Mouse (Mus musculus): ENCODE results near the gene Ppp3r1.
"Not testable (repeated sequence)": the region's sequence is repeated elsewhere in the genome, so short reads cannot be mapped to it uniquely, and the experiment has no call there.

The Ppp3r1 gene

DNA sequence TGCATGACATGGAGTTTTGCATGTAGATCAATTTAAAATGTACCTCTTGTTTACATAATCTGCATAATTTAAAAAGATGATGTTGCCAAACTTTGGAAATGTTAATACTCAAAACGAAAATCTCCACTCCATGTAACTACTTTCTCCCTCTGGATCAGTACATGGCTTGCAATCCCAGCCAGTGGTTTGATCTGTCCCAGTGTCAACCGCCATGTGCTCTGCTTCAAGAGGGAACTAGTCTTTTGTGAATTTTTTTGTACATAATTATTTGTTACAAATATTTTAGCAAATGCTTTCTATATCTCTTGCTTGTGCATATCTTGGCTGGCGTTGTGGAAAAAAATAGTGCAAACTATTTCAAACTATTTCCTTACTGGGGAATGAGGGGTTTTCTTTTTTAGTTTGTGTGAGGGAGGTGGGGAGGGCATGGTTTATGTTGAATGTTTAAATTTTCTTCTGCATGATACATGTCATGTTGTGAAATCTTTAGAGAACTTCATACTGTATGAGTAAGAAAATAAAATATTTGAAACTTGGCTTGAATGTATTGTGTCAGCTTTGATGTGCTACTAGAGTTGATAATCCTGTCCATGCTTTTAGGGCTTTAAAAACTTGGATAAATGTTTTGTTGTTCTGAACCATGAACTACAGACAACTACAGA, 40.9 kb downstream of the Ppp3r1 start:
- DNase-seq (ENCODE audit: low read depth, low spot score), result no peak

DNA sequence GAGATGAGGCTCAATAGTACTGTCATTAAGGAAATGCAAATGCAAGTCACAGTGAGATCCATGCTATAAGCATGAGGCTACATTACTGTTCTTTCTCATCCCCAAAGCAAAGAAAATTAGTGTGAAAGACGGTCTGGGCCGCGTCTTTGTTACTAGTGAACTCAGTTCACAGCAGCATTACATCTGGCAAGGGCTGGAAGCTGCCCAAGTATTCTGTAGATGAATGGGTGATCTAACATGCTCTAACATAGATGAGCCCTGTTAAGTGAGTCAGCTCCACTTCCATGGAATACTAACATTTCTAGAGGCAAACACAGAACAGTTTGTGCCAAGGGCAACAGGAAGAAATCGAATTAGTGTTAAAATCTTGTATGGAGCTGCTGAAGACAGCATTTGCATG, 41.9 kb downstream of the Ppp3r1 start:
- no peak for DNase-seq (ENCODE audit: low read depth, low spot score)

GRCm38 (mm10) chr11:17202481-17202880, 43.4 kb downstream of the Ppp3r1 start:
- DNase-seq (ENCODE audit: low read depth, low spot score), result no peak

GRCm38 (mm10) chr11:17211258-17212140, 52.4 kb downstream of the Ppp3r1 start, which contains the start of gene Pno1:
TSS of gene Pno1 (minus strand) at chr11:17211568.
- DNase-seq (ENCODE audit: low read depth, low spot score), result peak; percentile 95

DNA sequence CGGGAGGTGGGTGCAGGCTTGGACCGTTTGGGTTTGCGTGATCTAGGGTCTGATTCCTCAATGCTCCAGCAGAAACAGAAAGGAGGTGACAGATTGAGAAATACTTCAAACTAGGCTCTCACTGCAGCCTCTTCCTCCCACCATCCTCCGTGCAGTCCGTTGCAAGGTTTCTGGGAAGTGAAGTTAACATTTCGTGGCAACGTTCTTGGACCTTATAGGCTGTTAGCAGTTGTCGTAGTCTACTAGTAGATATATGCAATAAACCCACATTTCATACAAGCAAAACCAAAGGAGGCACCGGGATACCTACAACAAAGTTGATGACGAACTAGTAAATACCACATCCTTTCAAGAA, 53.1 kb downstream of the Ppp3r1 start:
- DNase-seq (ENCODE audit: low read depth, low spot score), result no peak

- no peak for DNase-seq (ENCODE audit: low read depth, low spot score)
Observed at GRCm38 (mm10) chr11:17212903-17213509, 53.9 kb downstream of the Ppp3r1 start.

GRCm38 (mm10) chr11:17215475-17215874, 56.4 kb downstream of the Ppp3r1 start:
- no peak for DNase-seq (ENCODE audit: low read depth, low spot score)

- DNase-seq (ENCODE audit: low read depth, low spot score), result no peak
Observed at GRCm38 (mm10) chr11:17221126-17221525, 62.1 kb downstream of the Ppp3r1 start.

DNA sequence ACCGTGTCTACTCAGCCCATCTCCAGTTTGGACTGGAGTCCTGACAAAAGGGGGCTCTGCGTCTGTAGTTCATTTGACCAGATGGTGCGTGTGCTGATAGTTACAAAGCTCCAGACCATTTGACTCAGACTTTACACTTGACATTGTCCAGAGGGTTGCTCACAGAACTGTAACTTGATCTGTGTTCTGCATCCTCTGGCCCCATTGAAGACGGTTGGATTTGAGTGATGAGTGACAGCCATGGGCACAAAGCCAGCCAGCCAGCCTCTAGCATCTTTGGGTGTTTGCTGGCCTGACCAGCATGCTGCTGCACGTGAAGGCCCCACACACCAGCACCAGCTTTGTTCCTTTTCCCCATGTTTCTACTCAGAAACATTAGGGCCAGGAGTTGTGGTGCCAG, 73.7 kb downstream of the Ppp3r1 start:
- DNase-seq (ENCODE audit: low read depth, low spot score), result no peak

DNA sequence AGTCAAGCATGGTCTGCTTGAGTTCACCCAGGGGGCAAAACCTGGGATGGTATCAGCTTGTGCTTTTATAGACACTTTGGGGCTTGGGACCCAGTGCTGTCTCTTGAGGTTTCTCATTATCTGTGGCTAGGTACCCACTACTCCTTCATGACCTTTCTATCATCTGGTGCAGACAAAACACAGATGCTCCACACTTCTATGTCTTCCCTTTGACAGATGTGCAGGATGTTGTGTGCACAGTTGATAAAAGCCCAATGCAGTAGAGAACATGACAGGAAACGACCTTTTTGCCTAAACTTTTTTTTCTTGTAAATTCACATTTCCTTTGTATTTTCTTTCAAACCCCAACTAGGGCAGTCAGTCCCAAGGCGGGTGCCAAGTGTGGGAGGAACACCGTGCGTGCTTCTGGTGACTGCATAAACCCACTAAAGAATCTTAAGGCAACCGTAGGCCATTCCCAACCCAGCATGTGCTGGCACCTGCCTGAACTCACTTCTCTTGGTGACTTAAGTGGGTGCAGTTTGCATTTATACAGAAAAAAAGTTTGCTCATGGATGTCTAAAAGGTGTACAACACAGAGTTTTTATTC, 77.5 kb downstream of the Ppp3r1 start:
- no peak for DNase-seq (ENCODE audit: low read depth, low spot score)

DNA sequence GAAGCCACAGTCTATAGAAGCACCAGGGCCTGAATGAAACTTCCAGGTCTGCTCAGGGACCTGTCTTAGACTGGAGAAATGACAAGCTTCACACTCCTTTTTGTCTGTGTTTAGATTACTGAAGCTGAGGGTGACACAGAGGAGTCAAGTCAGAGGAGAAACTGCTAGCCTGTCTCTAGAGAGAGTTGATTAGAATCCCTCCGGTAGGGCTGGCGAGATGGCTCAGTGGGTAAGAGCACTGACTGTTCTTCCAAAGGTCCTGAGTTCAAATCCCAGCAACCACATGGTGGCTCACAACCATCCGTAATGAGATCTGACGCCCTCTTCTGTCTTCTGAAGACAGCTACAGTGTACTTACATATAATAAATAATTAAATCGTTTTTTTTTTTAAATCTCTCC, 79.5 kb downstream of the Ppp3r1 start:
- DNase-seq (ENCODE audit: low read depth, low spot score), result not testable (repeated sequence)

DNA sequence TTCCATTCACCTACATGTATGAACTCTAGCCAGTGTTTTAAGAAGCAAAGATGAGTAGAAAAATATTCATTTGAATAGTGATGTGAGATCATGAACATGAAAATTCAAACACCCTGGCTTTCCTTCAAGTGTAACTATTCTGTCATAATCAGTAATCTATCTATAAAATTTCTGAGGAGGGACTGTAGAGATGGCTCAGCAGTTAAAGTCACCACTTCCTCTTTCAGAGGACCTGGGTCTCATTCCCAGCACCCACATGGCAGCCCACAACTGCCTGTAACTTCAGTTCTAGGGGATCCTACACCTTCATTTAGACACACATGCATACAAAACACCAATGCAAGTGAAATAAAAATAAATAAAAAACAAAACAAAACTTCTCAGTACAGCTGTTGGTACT, 89.7 kb downstream of the Ppp3r1 start:
- no peak for DNase-seq (ENCODE audit: low read depth, low spot score)

Data from retina, adult 2 months (tissue).